ENCODE assay signal across 13 mouse cellular contexts in genomic region chr9:41430391-41431343, GRCm38 (mm10).
DNase-seq lines count a peak whose midpoint lies in the region; ATAC-seq and TF ChIP-seq lines count a peak whose summit lies in the region.
"Had no signal": no experiment of that assay in that cellular context is flagged by ENCODE, and none has a peak within 500 bp of the region (broad histone marks: within the 10 kb centered on the region; RNA-seq: fewer than 3 reads in every experiment).

No protein-coding gene starts in this region.

- peaks cover under 1% of the 10 kb centered on the region; the same call in 1 of the 2 replicates for H3K36me3 ChIP-seq in forebrain, embryonic 10.5 days (replicated peaks)
- H3K36me3 ChIP-seq in hindbrain, embryonic 13.5 days: peaks cover 22% of the 10 kb centered on the region
- no peaks in the 10 kb centered on the region for H3K36me3 ChIP-seq in midbrain, embryonic 16.5 days (ENCODE audit: control insufficient read depth, insufficient read depth, low read length)

- TF ChIP-seq POLR2A in brain, embryonic 14.5 days (IDR thresholded peaks at IDR 0.05; ENCODE audit: borderline replicate concordance, extremely low read depth, insufficient read depth, insufficient read length, poor library complexity, severe bottlenecking): no peak

- TF ChIP-seq CTCF in brain, embryonic 14.5 days (IDR thresholded peaks at IDR 0.05; ENCODE audit: borderline replicate concordance, extremely low read depth, insufficient read depth, insufficient read length): no peak

- no peak overlapping the region; the same call in 1 of the 2 replicates for H3K9ac ChIP-seq in hindbrain, embryonic 13.5 days
- 0 out of 2 replicates have a peak overlapping the region, but pooled peaks have one; percentile 30 for H3K9ac ChIP-seq in midbrain, embryonic 16.5 days (ENCODE audit: low read depth, low read length)
- H3K9ac ChIP-seq: liver, embryonic 14.5 days had no signal

- no peaks in the 10 kb centered on the region for H3K9me3 ChIP-seq in forebrain, embryonic 10.5 days
- H3K9me3 ChIP-seq in hindbrain, embryonic 13.5 days: no peaks in the 10 kb centered on the region
- H3K9me3 ChIP-seq in midbrain, embryonic 16.5 days (replicated peaks; ENCODE audit: control insufficient read depth, low read length, poor library complexity, severe bottlenecking): no peaks in the 10 kb centered on the region
- H3K9me3 ChIP-seq: limb, embryonic 10.5 days had no signal

- DNase-seq in brain, embryonic 14.5 days (ENCODE audit: low read depth): peak; percentile 70
- no peak for DNase-seq in forebrain, embryonic 10.5 days (ENCODE audit: extremely low spot score, low spot score)
- DNase-seq in right cerebral cortex, postnatal 14 days: no peak
- DNase-seq in left cerebral cortex, postnatal 25 days (ENCODE audit: low spot score in 2 of 2): no peak
- no peak for DNase-seq in spleen, postnatal 36 days (ENCODE audit: low spot score in 2 of 2)
- DNase-seq: cerebellum, adult 9-11 months; thymus, postnatal 14 days had no signal

- peak overlapping the region; percentile 59 for H3K27ac ChIP-seq in forebrain, embryonic 10.5 days
- H3K27ac ChIP-seq in hindbrain, embryonic 13.5 days: peak overlapping the region; percentile 66
- peak overlapping the region; percentile 66 for H3K27ac ChIP-seq in midbrain, embryonic 16.5 days (ENCODE audit: low read length)
- H3K27ac ChIP-seq: limb, embryonic 10.5 days; liver, embryonic 14.5 days; macrophage had no signal

- peaks cover 26% of the 10 kb centered on the region for H3K4me1 ChIP-seq in forebrain, embryonic 10.5 days
- peaks cover 25% of the 10 kb centered on the region for H3K4me1 ChIP-seq in hindbrain, embryonic 13.5 days (replicated peaks)
- peaks cover 19% of the 10 kb centered on the region for H3K4me1 ChIP-seq in midbrain, embryonic 16.5 days (ENCODE audit: control insufficient read depth, insufficient read depth, low read length)
- H3K4me1 ChIP-seq: limb, embryonic 10.5 days had no signal

- H3K27me3 ChIP-seq in forebrain, embryonic 10.5 days (ENCODE audit: poor library complexity, severe bottlenecking): no peaks in the 10 kb centered on the region
- no peaks in the 10 kb centered on the region for H3K27me3 ChIP-seq in hindbrain, embryonic 13.5 days
- no peaks in the 10 kb centered on the region; the same call in 1 of the 2 replicates for H3K27me3 ChIP-seq in midbrain, embryonic 16.5 days (ENCODE audit: control insufficient read depth, insufficient read depth, low read depth, low read length)

- H3K4me3 ChIP-seq in forebrain, embryonic 10.5 days: no peak overlapping the region
- H3K4me3 ChIP-seq in hindbrain, embryonic 13.5 days: no peak overlapping the region
- no peak overlapping the region for H3K4me3 ChIP-seq in midbrain, embryonic 16.5 days (ENCODE audit: low read depth, low read length)
- H3K4me3 ChIP-seq: limb, embryonic 10.5 days had no signal

- H3K4me2 ChIP-seq in hindbrain, embryonic 13.5 days: no peak overlapping the region
- peak overlapping the region; percentile 12; the same call in 1 of the 2 replicates for H3K4me2 ChIP-seq in midbrain, embryonic 16.5 days (ENCODE audit: low read length)

- WGBS in forebrain, embryonic 10.5 days: 62% methylated on average over 16 of the region's 16 CpGs
- WGBS in hindbrain, embryonic 13.5 days: 44% methylated on average over 16 of the region's 16 CpGs
- 24% methylated on average over 16 of the region's 16 CpGs for WGBS in midbrain, embryonic 16.5 days

- 0 out of 2 replicates have a peak, but pooled peaks have one; percentile 17 for ATAC-seq in hindbrain, embryonic 13.5 days (ENCODE audit: low FRiP score)
- peak; percentile 50 for ATAC-seq in midbrain, embryonic 16.5 days
- ATAC-seq: CD4-positive, CD25-positive, alpha-beta regulatory T cell, adult 4 months had no signal

- intact Hi-C loops in left cerebral cortex, postnatal 25 days (cut with DNase I): no loop called here
